Mouse (Mus musculus): ENCODE results near the gene Kcnk13. TPM values are rescaled to one million over a fixed set of nuclear protein-coding genes. Genes with fewer than 3 reads are reported as not detected.

Gene Kcnk13
- total and polyA plus RNA-seq, 3 experiments = 0.13 TPM; not detected in 2

GRCm38 (mm10) chr12:100101651-100102050, 137.4 kb downstream of the Kcnk13 start:
- Histone ChIP-seq H3K4me1 (ENCODE audit: control insufficient read depth in 1 of 2, insufficient read depth in 2 of 2) (peaks cover 14 to 27% of the 10 kb centered on the region in 2 experiments), H3K36me3 (replicated peaks in 1 of 2; ENCODE audit: control insufficient read depth in 1 of 2, insufficient read depth in 1 of 2, low read length in 1 of 2) (no peaks in the 10 kb centered on the region), H3K79me2 (replicated peaks; ENCODE audit: control insufficient read depth, extremely low read depth, insufficient read depth, poor library complexity, severe bottlenecking) (no peaks in the 10 kb centered on the region), H3K4me2 (ENCODE audit: insufficient read depth, low read depth, poor library complexity, severe bottlenecking) (no peak overlapping the region), H3K4me3 (replicated peaks in 1 of 3; ENCODE audit: low read depth in 2 of 3, low read length in 2 of 3, poor library complexity in 1 of 3) (no peak overlapping the region), H3K9me3 (replicated peaks; ENCODE audit: low read length) (no peaks in the 10 kb centered on the region), H3K27ac (ENCODE audit: insufficient read depth, low read depth) (no peak overlapping the region), H3K9ac (ENCODE audit: insufficient read depth, low read depth) (no peak overlapping the region), H3K27me3 (replicated peaks) (no peaks in the 10 kb centered on the region)
- dilution Hi-C loops (cut with MboI; ENCODE audit: extremely low pct_ligation_motif_present, extremely low pct_unique_long_range_greater_than_20kb, low sequenced_read_pairs) = no loop called here
- no peak for TF ChIP-seq USF1 (IDR thresholded peaks at IDR 0.05; ENCODE audit: low read depth, low read length)
- no peak for DNase-seq (ENCODE audit: extremely low read depth)
- in situ Hi-C loops (cut with MboI; ENCODE audit: low pct_ligation_motif_present, low pct_unique_long_range_greater_than_20kb, low sequenced_read_pairs) = loop anchor here (5.0 to 25.0 kb wide), 3 partner anchors 129 to 1014 kb away; no protein-coding TSS in a partner anchor

GRCm38 (mm10) chr12:100104530-100104929, 140.2 kb downstream of the Kcnk13 start:
- in situ Hi-C loops (cut with MboI; ENCODE audit: low pct_ligation_motif_present, low pct_unique_long_range_greater_than_20kb, low sequenced_read_pairs) = loop anchor here (5.0 to 25.0 kb wide), 3 partner anchors 132 to 1017 kb away; no protein-coding TSS in a partner anchor
- TF ChIP-seq GABPA (IDR thresholded peaks at IDR 0.05; ENCODE audit: insufficient replicate concordance, low read depth, low read length) = no peak
- no peak for TF ChIP-seq NRF1 (IDR thresholded peaks at IDR 0.05; ENCODE audit: low read depth, low read length)
- TF ChIP-seq MAZ (IDR thresholded peaks at IDR 0.05; ENCODE audit: low read depth, low read length) = no peak
- TF ChIP-seq SMC3 (IDR thresholded peaks at IDR 0.05; ENCODE audit: low read depth, low read length) = no peak
- no peak for TF ChIP-seq MXI1 (IDR thresholded peaks at IDR 0.05; ENCODE audit: low read depth, low read length)
- no peak for TF ChIP-seq MEF2A (IDR thresholded peaks at IDR 0.05; ENCODE audit: borderline replicate concordance, low read depth, low read length)
- TF ChIP-seq ZKSCAN1 (IDR thresholded peaks at IDR 0.05; ENCODE audit: borderline replicate concordance, low read depth, low read length) = no peak
- TF ChIP-seq MAX (IDR thresholded peaks at IDR 0.05; ENCODE audit: low read length) = no peak
- TF ChIP-seq USF1 (IDR thresholded peaks at IDR 0.05; ENCODE audit: low read depth, low read length) = no peak
- TF ChIP-seq ZNF384 (IDR thresholded peaks at IDR 0.05; ENCODE audit: low read depth, low read length) = no peak
- TF ChIP-seq PAX5 (IDR thresholded peaks at IDR 0.05; ENCODE audit: low read length) = no peak
- TF ChIP-seq CTCF (conservative IDR thresholded peaks at IDR 0.05 in 1 of 2, IDR thresholded peaks at IDR 0.05 in 1 of 2; ENCODE audit: low read depth in 2 of 2, low read length in 2 of 2) = no peak

GRCm38 (mm10) chr12:100106275-100106895, 142.1 kb downstream of the Kcnk13 start:
- peaks cover 13 to 27% of the 10 kb centered on the region in 2 experiments for H3K4me1 ChIP-seq (ENCODE audit: control insufficient read depth in 1 of 2, insufficient read depth in 2 of 2)
- peak overlapping the region; percentile 55 for H3K27ac ChIP-seq (ENCODE audit: insufficient read depth, low read depth)
- dilution Hi-C loops (cut with MboI; ENCODE audit: extremely low pct_ligation_motif_present, extremely low pct_unique_long_range_greater_than_20kb, low sequenced_read_pairs) = no loop called here
- no peaks in the 10 kb centered on the region for H3K9me3 ChIP-seq (replicated peaks; ENCODE audit: low read length)
- no peak overlapping the region for H3K4me3 ChIP-seq (replicated peaks in 1 of 3; ENCODE audit: low read depth in 2 of 3, low read length in 2 of 3, poor library complexity in 1 of 3)
- peak overlapping the region; percentile 64 for H3K9ac ChIP-seq (ENCODE audit: insufficient read depth, low read depth)
- in situ Hi-C loops (cut with MboI; ENCODE audit: low pct_ligation_motif_present, low pct_unique_long_range_greater_than_20kb, low sequenced_read_pairs) = loop anchor here (10.0 to 25.0 kb wide), 2 partner anchors 202 to 1019 kb away; no protein-coding TSS in a partner anchor
- peaks cover 0 to 2% of the 10 kb centered on the region in 2 experiments for H3K36me3 ChIP-seq (replicated peaks in 1 of 2; ENCODE audit: control insufficient read depth in 1 of 2, insufficient read depth in 1 of 2, low read length in 1 of 2)
- peak; percentile 81 for DNase-seq (ENCODE audit: extremely low read depth)
- no peaks in the 10 kb centered on the region for H3K27me3 ChIP-seq (replicated peaks)
- H3K79me2 ChIP-seq (replicated peaks; ENCODE audit: control insufficient read depth, extremely low read depth, insufficient read depth, poor library complexity, severe bottlenecking) = peaks cover 12% of the 10 kb centered on the region
- peak overlapping the region; percentile 83 for H3K4me2 ChIP-seq (ENCODE audit: insufficient read depth, low read depth, poor library complexity, severe bottlenecking)
- TF ChIP-seq KAT2A (IDR thresholded peaks at IDR 0.05; ENCODE audit: insufficient replicate concordance, low read length) (no peak), EP300 (IDR thresholded peaks at IDR 0.05; ENCODE audit: low read length) (no peak), RCOR1 (conservative IDR thresholded peaks at IDR 0.05; ENCODE audit: low read depth, low read length) (no peak), ZMIZ1 (IDR thresholded peaks at IDR 0.05; ENCODE audit: low read depth, low read length) (peak; percentile 39; the same call in 1 of the 2 replicates), BHLHE40 (IDR thresholded peaks at IDR 0.05; ENCODE audit: low read depth, low read length) (peak; percentile 84), ZKSCAN1 (IDR thresholded peaks at IDR 0.05; ENCODE audit: borderline replicate concordance, low read depth, low read length) (no peak), MXI1 (IDR thresholded peaks at IDR 0.05; ENCODE audit: low read depth, low read length) (peak; percentile 35; the same call in 1 of the 2 replicates), HCFC1 (IDR thresholded peaks at IDR 0.05; ENCODE audit: low read depth, low read length) (no peak; the same call in 1 of the 2 replicates), MAZ (IDR thresholded peaks at IDR 0.05; ENCODE audit: low read depth, low read length) (0 out of 2 replicates have a peak, but pooled peaks have one; percentile 27), TCF12 (IDR thresholded peaks at IDR 0.05; ENCODE audit: low read depth, low read length) (peak; percentile 61), CTCF (conservative IDR thresholded peaks at IDR 0.05 in 1 of 2, IDR thresholded peaks at IDR 0.05 in 1 of 2; ENCODE audit: low read depth in 2 of 2, low read length in 2 of 2) (peak; percentile 53 to 86; a peak in 3 of 4 replicates), USF1 (IDR thresholded peaks at IDR 0.05; ENCODE audit: low read depth, low read length) (no peak), ELF1 (IDR thresholded peaks at IDR 0.05; ENCODE audit: low read depth, low read length) (peak; percentile 49; the same call in 1 of the 2 replicates), SIN3A (IDR thresholded peaks at IDR 0.05; ENCODE audit: low read length) (peak; percentile 68; the same call in 1 of the 2 replicates), MAX (IDR thresholded peaks at IDR 0.05; ENCODE audit: low read length) (no peak), CHD2 (IDR thresholded peaks at IDR 0.05; ENCODE audit: low read length) (no peak), SMC3 (IDR thresholded peaks at IDR 0.05; ENCODE audit: low read depth, low read length) (peak; percentile 93)

More at GRCm38 (mm10) chr12:100104530-100104929, 140.2 kb downstream of the Kcnk13 start:
- Histone ChIP-seq H3K79me2 (replicated peaks; ENCODE audit: control insufficient read depth, extremely low read depth, insufficient read depth, poor library complexity, severe bottlenecking) (no peaks in the 10 kb centered on the region), H3K36me3 (replicated peaks in 1 of 2; ENCODE audit: control insufficient read depth in 1 of 2, insufficient read depth in 1 of 2, low read length in 1 of 2) (no peaks in the 10 kb centered on the region), H3K4me1 (ENCODE audit: control insufficient read depth in 1 of 2, insufficient read depth in 2 of 2) (peaks cover 18 to 36% of the 10 kb centered on the region in 2 experiments), H3K27ac (ENCODE audit: insufficient read depth, low read depth) (no peak overlapping the region), H3K9me3 (replicated peaks; ENCODE audit: low read length) (no peaks in the 10 kb centered on the region), H3K9ac (ENCODE audit: insufficient read depth, low read depth) (no peak overlapping the region), H3K4me2 (ENCODE audit: insufficient read depth, low read depth, poor library complexity, severe bottlenecking) (no peak overlapping the region), H3K27me3 (replicated peaks) (no peaks in the 10 kb centered on the region), H3K4me3 (replicated peaks in 1 of 3; ENCODE audit: low read depth in 2 of 3, low read length in 2 of 3, poor library complexity in 1 of 3) (no peak overlapping the region)
- no peak for DNase-seq (ENCODE audit: extremely low read depth)
- dilution Hi-C loops (cut with MboI; ENCODE audit: extremely low pct_ligation_motif_present, extremely low pct_unique_long_range_greater_than_20kb, low sequenced_read_pairs) = no loop called here

Measured in CH12.LX (cell line).